Mouse (Mus musculus) forebrain, embryonic 14.5 days (tissue): ENCODE measurements around the gene Trim9. TPM values are rescaled to one million over a fixed set of nuclear protein-coding genes. Genes with fewer than 3 reads are reported as not detected.

Experiments
- ATAC-seq: fragments of 200-750 bp; cut with Nextera tagmentation; 2 replicates; pipeline ENCODE4 v1.8.0; 2017; ENCODE audit warnings: mild to moderate bottlenecking, moderate library complexity
- DNase-seq: peaks from one replicate; pipeline ENCODE4 v3.0.0-alpha.2; 2015; ENCODE audit warnings: low spot score
- H3K27ac ChIP-seq: fragments of 300-500 bp; sonication (generic); 2 replicates; pipeline ENCODE4 v1.5.1; 2014; ENCODE audit warnings: low read depth, mild to moderate bottlenecking, control low read depth, low read length, moderate library complexity
- H3K27me3 ChIP-seq: fragments of 300-500 bp; sonication (generic); replicated peaks from 2 replicates; pipeline ENCODE4 v1.6.1; 2014; ENCODE audit warnings: low read length, control low read depth, mixed read lengths; ENCODE audit not compliant: control insufficient read depth, insufficient read depth
- H3K36me3 ChIP-seq: fragments of 300-500 bp; sonication (generic); 2 replicates; pipeline ENCODE4 v1.6.1; 2014; ENCODE audit warnings: low read length, control low read depth; ENCODE audit not compliant: control insufficient read depth, insufficient read depth
- H3K4me1 ChIP-seq: fragments of 300-500 bp; sonication (generic); 2 replicates; pipeline ENCODE4 v1.6.1; 2014; ENCODE audit warnings: antibody characterized with exemption, low read length, control low read depth; ENCODE audit not compliant: control insufficient read depth, insufficient read depth
- H3K4me2 ChIP-seq: fragments of 300-500 bp; sonication (generic); 2 replicates; pipeline ENCODE4 v1.6.1; 2014; ENCODE audit warnings: mild to moderate bottlenecking, control low read depth, low read length
- H3K4me3 ChIP-seq: fragments of 300-500 bp; sonication (generic); 2 replicates; pipeline ENCODE4 v1.5.1; 2014; ENCODE audit warnings: low read depth, low read length, control low read depth
- H3K9ac ChIP-seq: fragments of 300-500 bp; sonication (generic); 2 replicates; pipeline ENCODE4 v1.6.1; 2014; ENCODE audit warnings: mild to moderate bottlenecking, low read length, control low read depth, moderate library complexity
- H3K9me3 ChIP-seq: fragments of 300-500 bp; sonication (generic); replicated peaks from 2 replicates; pipeline ENCODE4 v1.6.1; 2016; ENCODE audit warnings: low read length, control low read depth, mixed read lengths; ENCODE audit not compliant: control insufficient read depth
- WGBS: fragments of 180-500 bp; shearing (Covaris S2); extraction: QIAGEN DNeasy Blood & Tissue Kit; methylation state at CpG from one replicate; pipeline ENCODE4 v1.1.7; 2014; 5-methylcytosine and 5-hydroxymethylcytosine counted together
- polyA plus RNA-seq: library from polyadenylated mRNA; unstranded; fragments of >200 nt; fragmentation: Nextera tagmentation; extraction: Ambion mirVana; gene quantifications from 2 replicates; pipeline ENCODE4 v1.2.1, GENCODE M21; 2014

Gene Trim9
- polyA plus RNA-seq, result 30.8 and 42.9 TPM in 2 replicates

DNA sequence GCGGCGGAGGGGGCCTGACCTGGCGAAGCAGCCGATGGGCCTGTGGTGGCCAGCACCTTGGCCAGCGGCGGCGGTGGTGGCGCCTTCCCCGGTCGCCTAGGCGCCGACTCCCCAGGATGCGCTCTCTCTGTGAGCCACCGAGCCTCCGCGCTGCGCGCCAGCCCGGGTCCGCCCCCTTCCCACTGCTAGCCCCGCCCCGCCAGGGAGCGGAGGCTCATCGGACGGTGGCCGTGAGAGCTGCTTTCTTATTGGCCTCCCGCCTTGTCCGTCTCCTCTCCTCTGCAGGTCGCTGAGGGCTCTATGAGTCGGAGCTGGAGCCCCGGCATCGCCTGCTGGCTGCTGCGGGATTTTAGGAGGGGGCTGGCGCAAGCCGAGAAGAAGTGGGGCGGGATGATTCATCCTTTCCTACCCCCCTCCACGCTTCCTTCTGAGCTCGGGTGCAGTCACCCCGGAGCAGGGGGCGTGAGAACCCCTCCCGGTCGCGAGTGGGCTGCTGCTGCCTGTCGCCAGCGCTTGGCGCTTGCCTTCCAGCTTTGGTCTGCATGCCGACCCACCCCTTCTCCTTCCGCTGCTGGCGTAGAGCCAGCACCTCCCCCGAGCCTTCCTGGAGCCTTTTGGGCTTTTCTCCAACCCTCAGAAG is at the start of gene Trim9:
Gene Trim9 (minus strand): TSS at position 413 of the 640 bp plus-strand sequence.
- H3K4me3 ChIP-seq, result peak within 1 kb of the TSS; percentile 65
- WGBS, result 0% methylated on average over 49 of the region's 50 CpGs
- no peaks in the 10 kb centered on the region for H3K9me3 ChIP-seq
- DNase-seq, result peak; percentile 98
- peak within 1 kb of the TSS; percentile 95 for H3K27ac ChIP-seq
- H3K4me1 ChIP-seq, result peaks cover 13% of the 10 kb centered on the region
- no peaks in the 10 kb centered on the region for H3K27me3 ChIP-seq
- H3K9ac ChIP-seq, result peak within 1 kb of the TSS; percentile 84
- peak; percentile 97 for ATAC-seq
- no peaks in the 10 kb centered on the region for H3K36me3 ChIP-seq
- peak within 1 kb of the TSS; percentile 98 for H3K4me2 ChIP-seq

DNA sequence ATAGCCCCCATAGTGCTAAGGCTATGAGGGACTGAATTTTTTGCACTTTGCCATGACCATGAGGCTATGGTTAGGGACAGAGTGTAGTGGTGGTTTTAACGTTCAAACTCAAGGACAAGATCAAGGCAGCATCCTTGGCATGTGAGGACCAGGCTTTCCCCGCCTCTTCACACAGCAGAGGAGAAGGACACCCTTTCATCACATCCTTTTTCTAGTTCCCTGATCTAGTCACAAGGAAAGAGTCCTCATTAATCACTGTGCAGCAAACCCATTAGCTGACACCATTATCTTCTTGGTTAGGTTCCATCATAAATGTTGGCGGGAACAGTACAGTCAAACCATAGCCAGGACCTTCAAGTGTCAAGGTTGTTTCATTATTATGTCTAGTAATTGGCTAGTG is 47.6 kb upstream of the Trim9 start:
- no peaks in the 10 kb centered on the region for H3K4me1 ChIP-seq
- no peak overlapping the region for H3K9ac ChIP-seq
- no peaks in the 10 kb centered on the region for H3K9me3 ChIP-seq
- H3K36me3 ChIP-seq, result no peaks in the 10 kb centered on the region
- 86% methylated on average over 3 of the region's 3 CpGs for WGBS
- no peak overlapping the region for H3K4me3 ChIP-seq
- no peak overlapping the region for H3K27ac ChIP-seq
- no peak for DNase-seq
- no peaks in the 10 kb centered on the region for H3K27me3 ChIP-seq
- H3K4me2 ChIP-seq, result no peak overlapping the region
- no peak for ATAC-seq

DNA sequence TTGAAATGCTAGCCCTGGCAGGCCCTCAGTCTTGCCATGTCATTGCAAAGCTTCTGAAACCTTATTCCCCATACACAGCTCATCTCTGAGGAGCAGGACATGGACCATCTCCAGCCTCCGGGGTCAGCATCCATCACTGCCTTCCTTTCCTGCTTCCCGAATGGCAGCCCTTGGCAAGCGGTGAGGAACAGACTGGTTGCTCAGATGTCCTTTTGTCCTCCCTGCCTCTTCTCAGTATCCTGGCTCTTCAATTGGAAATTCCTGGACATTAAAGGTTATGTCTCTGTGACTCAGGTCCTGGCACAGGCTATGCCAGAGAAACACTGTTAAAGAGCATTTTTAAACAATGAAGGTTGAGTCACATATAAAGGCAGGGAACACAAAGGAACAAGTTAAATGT is 43.8 kb upstream of the Trim9 start:
- no peaks in the 10 kb centered on the region for H3K4me1 ChIP-seq
- no peaks in the 10 kb centered on the region for H3K9me3 ChIP-seq
- DNase-seq (no peak), ATAC-seq (no peak)
- no peak overlapping the region for H3K4me3 ChIP-seq
- no peak overlapping the region for H3K27ac ChIP-seq
- H3K36me3 ChIP-seq, result no peaks in the 10 kb centered on the region
- H3K9ac ChIP-seq, result no peak overlapping the region
- no peak overlapping the region for H3K4me2 ChIP-seq
- no peaks in the 10 kb centered on the region for H3K27me3 ChIP-seq
- WGBS, result 90% methylated on average over 3 of the region's 3 CpGs

DNA sequence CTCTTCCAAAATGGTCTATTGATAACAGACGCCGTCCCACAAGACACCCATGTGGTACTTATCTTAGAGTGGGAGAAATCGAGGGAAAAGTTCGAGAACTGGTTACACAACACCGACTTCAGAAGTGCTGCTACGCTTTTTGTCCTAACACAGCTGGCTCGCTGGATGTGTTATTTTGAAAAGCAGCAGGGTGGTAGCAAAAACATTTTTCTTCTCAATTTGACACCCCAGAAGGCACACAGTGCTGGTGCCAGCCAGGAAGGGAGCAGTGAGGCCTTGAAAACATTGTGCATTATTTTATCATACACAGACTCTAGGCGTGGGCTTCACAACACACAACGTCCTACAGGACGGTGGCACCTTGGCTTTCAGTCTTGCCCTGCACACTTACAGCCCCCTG is 27.6 kb upstream of the Trim9 start:
- H3K9ac ChIP-seq, result no peak overlapping the region
- H3K4me1 ChIP-seq, result no peaks in the 10 kb centered on the region
- no peak overlapping the region for H3K27ac ChIP-seq
- no peak for ATAC-seq
- H3K27me3 ChIP-seq, result no peaks in the 10 kb centered on the region
- H3K4me3 ChIP-seq, result no peak overlapping the region
- no peaks in the 10 kb centered on the region for H3K9me3 ChIP-seq
- no peak overlapping the region for H3K4me2 ChIP-seq
- no peak for DNase-seq
- 83% methylated on average over 10 of the region's 10 CpGs for WGBS
- no peaks in the 10 kb centered on the region for H3K36me3 ChIP-seq

DNA sequence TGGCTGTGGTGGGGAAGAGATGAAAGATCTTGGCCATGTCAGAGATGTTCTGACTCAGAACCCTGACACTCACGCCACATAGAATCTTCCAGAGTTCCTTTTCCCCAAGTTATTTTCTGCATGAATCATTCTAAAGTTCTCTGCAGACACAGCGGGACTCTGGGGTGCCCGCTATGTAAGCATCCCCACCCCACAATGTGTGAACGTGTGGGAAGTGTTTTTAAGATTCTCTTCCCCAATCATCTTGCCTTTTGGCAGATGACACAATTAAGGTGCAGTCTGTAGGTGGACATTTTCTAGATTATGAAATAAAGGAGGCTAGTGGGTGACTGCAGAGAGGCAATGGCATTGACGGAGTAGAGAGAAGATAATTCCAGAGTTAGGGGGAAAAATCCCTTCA is 25.5 kb upstream of the Trim9 start:
- ATAC-seq (no peak), DNase-seq (no peak)
- Histone ChIP-seq H3K27ac (no peak overlapping the region), H3K27me3 (no peaks in the 10 kb centered on the region), H3K4me1 (no peaks in the 10 kb centered on the region; the same call in 1 of the 2 replicates), H3K9me3 (no peaks in the 10 kb centered on the region), H3K4me3 (no peak overlapping the region), H3K9ac (no peak overlapping the region), H3K4me2 (no peak overlapping the region), H3K36me3 (no peaks in the 10 kb centered on the region)
- 88% methylated on average over 5 of the region's 5 CpGs for WGBS

DNA sequence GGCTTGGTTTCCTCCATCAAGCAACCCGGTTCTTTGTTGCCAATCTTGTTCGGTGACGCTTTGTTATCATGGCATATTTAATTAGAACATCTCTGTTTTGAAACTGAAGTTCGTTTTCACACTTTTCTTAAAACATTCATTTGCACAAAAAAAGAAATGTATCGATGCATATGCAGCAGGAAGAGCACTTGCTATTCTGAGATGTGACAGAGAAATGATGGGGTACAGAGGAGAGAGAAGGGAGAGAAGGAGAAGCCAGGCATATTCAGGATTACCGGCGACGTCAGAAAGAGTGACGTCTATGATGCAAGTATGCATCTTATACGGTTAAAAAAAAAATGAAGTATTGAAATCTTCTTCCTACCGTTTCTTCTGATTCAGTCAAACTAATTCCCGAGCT is 21.9 kb upstream of the Trim9 start:
- 81% methylated on average over 12 of the region's 12 CpGs for WGBS
- Histone ChIP-seq H3K4me1 (peaks cover 8% of the 10 kb centered on the region), H3K27ac (no peak overlapping the region; the same call in 1 of the 2 replicates), H3K36me3 (no peaks in the 10 kb centered on the region), H3K4me2 (no peak overlapping the region), H3K9ac (no peak overlapping the region), H3K27me3 (no peaks in the 10 kb centered on the region), H3K4me3 (no peak overlapping the region), H3K9me3 (no peaks in the 10 kb centered on the region)
- no peak for DNase-seq
- no peak for ATAC-seq

DNA sequence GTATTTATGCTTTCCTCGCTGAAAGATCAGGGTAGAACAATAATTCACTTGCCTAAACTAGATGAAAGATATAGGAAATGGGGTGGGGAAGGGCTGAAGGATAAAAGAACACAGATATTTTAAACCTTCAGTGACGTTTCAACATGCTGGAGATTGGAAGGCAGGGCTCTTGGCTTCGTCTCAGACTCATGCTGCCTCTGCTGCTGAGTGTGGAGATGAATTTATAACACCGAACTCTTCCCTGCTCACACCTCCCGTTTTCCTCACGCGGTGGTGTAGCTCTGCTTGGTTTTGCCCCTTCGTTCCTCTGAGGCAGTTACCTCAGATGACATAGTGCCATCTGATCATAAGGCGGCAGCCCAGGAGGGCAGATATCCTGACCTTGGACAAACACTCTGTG is 21.4 kb upstream of the Trim9 start:
- DNase-seq, result no peak
- ATAC-seq, result no peak
- 85% methylated on average over 9 of the region's 9 CpGs for WGBS
- no peaks in the 10 kb centered on the region for H3K27me3 ChIP-seq
- peaks cover 8% of the 10 kb centered on the region for H3K4me1 ChIP-seq
- H3K27ac ChIP-seq, result no peak overlapping the region; the same call in 1 of the 2 replicates
- H3K9me3 ChIP-seq, result no peaks in the 10 kb centered on the region
- H3K36me3 ChIP-seq, result no peaks in the 10 kb centered on the region
- H3K4me3 ChIP-seq, result no peak overlapping the region
- no peak overlapping the region for H3K4me2 ChIP-seq
- H3K9ac ChIP-seq, result no peak overlapping the region

DNA sequence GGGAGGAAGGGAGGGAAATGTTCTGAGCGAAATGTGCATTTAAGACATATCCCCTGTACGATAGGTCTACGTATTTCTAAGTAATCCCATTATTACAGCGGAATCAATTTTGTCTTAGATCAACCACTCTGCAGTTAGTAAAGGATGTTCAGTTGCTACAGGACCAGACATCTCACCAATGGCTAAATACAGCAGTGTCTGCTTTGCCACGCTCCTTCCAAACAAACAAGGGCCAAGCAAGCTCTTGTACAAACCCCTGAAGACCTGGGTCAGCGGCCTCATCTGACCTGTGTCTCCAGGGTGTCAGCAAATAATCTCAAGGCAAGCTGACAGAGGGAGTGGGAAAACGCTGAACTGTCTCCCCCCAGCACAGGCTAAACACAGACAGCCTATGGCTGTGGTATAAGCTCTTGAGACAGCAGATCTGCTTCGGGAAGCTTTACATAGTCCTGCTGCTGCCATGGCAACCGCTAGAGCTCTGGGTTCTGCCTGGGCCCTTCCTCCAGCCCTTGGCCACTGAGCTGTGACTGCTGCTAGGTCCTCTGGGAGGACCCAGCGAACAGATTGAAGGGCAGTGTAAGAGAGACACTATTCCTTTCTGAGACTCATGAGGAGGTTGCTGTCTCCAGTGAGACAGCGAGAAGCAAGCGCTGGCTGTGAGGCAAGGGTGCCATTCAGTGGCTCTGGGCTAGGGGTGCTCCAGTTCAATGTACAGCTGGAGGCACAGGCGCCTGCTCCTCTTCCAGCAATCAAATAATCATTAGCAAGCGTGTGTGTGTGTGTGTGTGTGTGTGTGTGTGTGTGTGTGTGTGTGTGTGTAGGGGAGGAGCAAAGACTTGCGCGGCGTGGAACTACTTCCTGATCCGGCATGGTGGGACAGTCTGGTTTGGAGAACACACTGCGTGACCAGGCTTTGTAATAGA is 20.2 kb upstream of the Trim9 start:
- Histone ChIP-seq H3K27me3 (no peaks in the 10 kb centered on the region), H3K9ac (peak overlapping the region; percentile 52), H3K4me1 (peaks cover 8% of the 10 kb centered on the region), H3K36me3 (no peaks in the 10 kb centered on the region), H3K4me2 (peak overlapping the region; percentile 52), H3K9me3 (no peaks in the 10 kb centered on the region), H3K27ac (peak overlapping the region; percentile 91), H3K4me3 (no peak overlapping the region)
- 35% methylated on average over 19 of the region's 19 CpGs for WGBS
- peak; percentile 98 for ATAC-seq
- DNase-seq, result peak; percentile 91

DNA sequence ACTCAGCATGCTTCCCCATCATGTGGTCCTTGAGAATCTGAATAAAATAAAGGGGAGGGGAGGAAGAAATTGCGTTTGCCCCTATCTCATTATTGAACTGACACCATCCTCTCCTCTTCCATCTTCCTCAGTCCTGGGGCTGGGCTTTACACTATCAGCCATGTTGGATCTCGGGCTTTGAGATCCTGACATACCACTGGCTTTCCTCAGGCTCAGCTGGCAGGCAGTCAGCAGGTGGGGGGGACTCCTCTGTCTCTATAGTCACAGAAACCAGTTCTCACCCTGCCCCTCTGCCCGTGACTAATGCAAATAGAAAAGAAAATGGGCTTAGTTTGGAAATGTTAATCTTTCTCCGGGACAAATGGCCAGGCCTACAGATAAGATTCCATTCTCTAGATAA is 15.6 kb upstream of the Trim9 start:
- Histone ChIP-seq H3K4me3 (no peak overlapping the region), H3K4me1 (peaks cover 8% of the 10 kb centered on the region)
- no peak for ATAC-seq

More for the DNA sequence above, 15.6 kb upstream of the Trim9 start:
- Histone ChIP-seq H3K9ac (no peak overlapping the region), H3K9me3 (no peaks in the 10 kb centered on the region), H3K27ac (no peak overlapping the region), H3K36me3 (no peaks in the 10 kb centered on the region), H3K4me2 (no peak overlapping the region), H3K27me3 (no peaks in the 10 kb centered on the region)
- WGBS, result 19% methylated on average over 4 of the region's 4 CpGs
- no peak for DNase-seq
